Mouse (Mus musculus): ENCODE measurements around the gene Sec11a. TPM values are rescaled to one million over a fixed set of nuclear protein-coding genes. Genes with fewer than 3 reads are reported as not detected.

The Sec11a gene
- total and polyA plus RNA-seq, 3 experiments, result 7.7 to 472 (median 177) TPM

- Histone ChIP-seq H3K36me3 (replicated peaks) (peaks cover 70% of the 10 kb centered on the region), H3K9me3 (replicated peaks) (no peaks in the 10 kb centered on the region), H3K4me1 (ENCODE audit: insufficient read depth, low read depth, low read length) (peaks cover 40% of the 10 kb centered on the region), H3K4me3 (ENCODE audit: low read depth, low read length) (no peak overlapping the region), H3K27me3 (ENCODE audit: insufficient read depth, low read length) (no peaks in the 10 kb centered on the region)
- no peak for DNase-seq (ENCODE audit: low spot score)
- TF ChIP-seq CTCF (IDR thresholded peaks at IDR 0.05; ENCODE audit: low read depth, low read length) (no peak), POLR2AphosphoS5 (IDR thresholded peaks at IDR 0.05; ENCODE audit: insufficient replicate concordance, low read depth, low read length) (no peak), GATA2 (IDR thresholded peaks at IDR 0.05; ENCODE audit: borderline replicate concordance, low read depth, low read length) (no peak), TAL1 (conservative IDR thresholded peaks at IDR 0.05; ENCODE audit: low read depth, low read length) (no peak), GATA1 (IDR thresholded peaks at IDR 0.05; ENCODE audit: borderline replicate concordance, low read length) (no peak)
- no peak for ATAC-seq (ENCODE audit: extremely low read depth, insufficient number of reproducible peaks, low FRiP score, poor library complexity, severe bottlenecking)
Measured at GRCm38 (mm10) chr7:80935834-80936233, 11.7 kb downstream of the Sec11a start.

GRCm38 (mm10) chr7:80932777-80933176, 14.8 kb downstream of the Sec11a start:
- no peaks in the 10 kb centered on the region for H3K9me3 ChIP-seq (replicated peaks)
- no peak for ATAC-seq (ENCODE audit: extremely low read depth, insufficient number of reproducible peaks, low FRiP score, poor library complexity, severe bottlenecking)
- H3K36me3 ChIP-seq (replicated peaks), result peaks cover 72% of the 10 kb centered on the region
- no peak for TF ChIP-seq TAL1 (conservative IDR thresholded peaks at IDR 0.05; ENCODE audit: low read depth, low read length)
- TF ChIP-seq POLR2AphosphoS5 (IDR thresholded peaks at IDR 0.05; ENCODE audit: insufficient replicate concordance, low read depth, low read length), result no peak
- no peak for DNase-seq (ENCODE audit: low spot score)
- no peak overlapping the region for H3K4me3 ChIP-seq (ENCODE audit: low read depth, low read length)
- peaks cover 22% of the 10 kb centered on the region for H3K4me1 ChIP-seq (ENCODE audit: insufficient read depth, low read depth, low read length)
- no peaks in the 10 kb centered on the region for H3K27me3 ChIP-seq (ENCODE audit: insufficient read depth, low read length)

- ATAC-seq (ENCODE audit: extremely low read depth, insufficient number of reproducible peaks, low FRiP score, poor library complexity, severe bottlenecking), result no peak
- TF ChIP-seq GATA2 (IDR thresholded peaks at IDR 0.05; ENCODE audit: borderline replicate concordance, low read depth, low read length), result no peak
- TF ChIP-seq CTCF (IDR thresholded peaks at IDR 0.05; ENCODE audit: low read depth, low read length), result no peak
- no peak for TF ChIP-seq TAL1 (conservative IDR thresholded peaks at IDR 0.05; ENCODE audit: low read depth, low read length)
- no peak for TF ChIP-seq POLR2AphosphoS5 (IDR thresholded peaks at IDR 0.05; ENCODE audit: insufficient replicate concordance, low read depth, low read length)
- TF ChIP-seq GATA1 (IDR thresholded peaks at IDR 0.05; ENCODE audit: borderline replicate concordance, low read length), result no peak
Measured at GRCm38 (mm10) chr7:80931618-80932207, 15.9 kb downstream of the Sec11a start.

GRCm38 (mm10) chr7:80923165-80923564, 24.4 kb downstream of the Sec11a start:
- Histone ChIP-seq H3K4me1 (ENCODE audit: insufficient read depth, low read depth, low read length) (peaks cover 23% of the 10 kb centered on the region), H3K27me3 (ENCODE audit: insufficient read depth, low read length) (no peaks in the 10 kb centered on the region), H3K9me3 (replicated peaks) (no peaks in the 10 kb centered on the region), H3K36me3 (replicated peaks) (peaks cover 81% of the 10 kb centered on the region), H3K4me3 (ENCODE audit: low read depth, low read length) (no peak overlapping the region)
- ATAC-seq (ENCODE audit: extremely low read depth, insufficient number of reproducible peaks, low FRiP score, poor library complexity, severe bottlenecking), result no peak
- no peak for DNase-seq (ENCODE audit: low spot score)
- no peak for TF ChIP-seq GATA2 (IDR thresholded peaks at IDR 0.05; ENCODE audit: borderline replicate concordance, low read depth, low read length)
- no peak for TF ChIP-seq CTCF (IDR thresholded peaks at IDR 0.05; ENCODE audit: low read depth, low read length)
- TF ChIP-seq POLR2AphosphoS5 (IDR thresholded peaks at IDR 0.05; ENCODE audit: insufficient replicate concordance, low read depth, low read length), result no peak
- TF ChIP-seq GATA1 (IDR thresholded peaks at IDR 0.05; ENCODE audit: borderline replicate concordance, low read length), result no peak
- TF ChIP-seq TAL1 (conservative IDR thresholded peaks at IDR 0.05; ENCODE audit: low read depth, low read length), result no peak

More at GRCm38 (mm10) chr7:80931618-80932207, 15.9 kb downstream of the Sec11a start:
- Histone ChIP-seq H3K36me3 (replicated peaks) (peaks cover 77% of the 10 kb centered on the region), H3K4me3 (ENCODE audit: low read depth, low read length) (no peak overlapping the region), H3K27me3 (ENCODE audit: insufficient read depth, low read length) (no peaks in the 10 kb centered on the region), H3K4me1 (ENCODE audit: insufficient read depth, low read depth, low read length) (peaks cover 19% of the 10 kb centered on the region), H3K9me3 (replicated peaks) (no peaks in the 10 kb centered on the region)
- no peak for DNase-seq (ENCODE audit: low spot score)

- no peak for DNase-seq (ENCODE audit: low spot score)
- Histone ChIP-seq H3K36me3 (replicated peaks) (peaks cover 86% of the 10 kb centered on the region), H3K4me3 (ENCODE audit: low read depth, low read length) (no peak overlapping the region), H3K9me3 (replicated peaks) (no peaks in the 10 kb centered on the region), H3K4me1 (ENCODE audit: insufficient read depth, low read depth, low read length) (peaks cover 27% of the 10 kb centered on the region), H3K27me3 (ENCODE audit: insufficient read depth, low read length) (no peaks in the 10 kb centered on the region)
- ATAC-seq (ENCODE audit: extremely low read depth, insufficient number of reproducible peaks, low FRiP score, poor library complexity, severe bottlenecking), result no peak
- TF ChIP-seq POLR2AphosphoS5 (IDR thresholded peaks at IDR 0.05; ENCODE audit: insufficient replicate concordance, low read depth, low read length) (no peak), TAL1 (conservative IDR thresholded peaks at IDR 0.05; ENCODE audit: low read depth, low read length) (no peak), GATA2 (IDR thresholded peaks at IDR 0.05; ENCODE audit: borderline replicate concordance, low read depth, low read length) (no peak), GATA1 (IDR thresholded peaks at IDR 0.05; ENCODE audit: borderline replicate concordance, low read length) (no peak), CTCF (IDR thresholded peaks at IDR 0.05; ENCODE audit: low read depth, low read length) (no peak)
Measured at GRCm38 (mm10) chr7:80919647-80920008, 28.0 kb downstream of the Sec11a start.

GRCm38 (mm10) chr7:80918982-80919646, 28.5 kb downstream of the Sec11a start:
- peaks cover 28% of the 10 kb centered on the region for H3K4me1 ChIP-seq (ENCODE audit: insufficient read depth, low read depth, low read length)
- peak; percentile 54 for DNase-seq (ENCODE audit: low spot score)
- peak; percentile 81 for ATAC-seq (ENCODE audit: extremely low read depth, insufficient number of reproducible peaks, low FRiP score, poor library complexity, severe bottlenecking)
- no peaks in the 10 kb centered on the region for H3K9me3 ChIP-seq (replicated peaks)
- peak overlapping the region; percentile 45; the same call in 1 of the 2 replicates for H3K4me3 ChIP-seq (ENCODE audit: low read depth, low read length)
- H3K36me3 ChIP-seq (replicated peaks), result peaks cover 86% of the 10 kb centered on the region
- H3K27me3 ChIP-seq (ENCODE audit: insufficient read depth, low read length), result no peaks in the 10 kb centered on the region
- TF ChIP-seq CTCF (IDR thresholded peaks at IDR 0.05; ENCODE audit: low read depth, low read length) (no peak), GATA1 (IDR thresholded peaks at IDR 0.05; ENCODE audit: borderline replicate concordance, low read length) (no peak), TAL1 (conservative IDR thresholded peaks at IDR 0.05; ENCODE audit: low read depth, low read length) (no peak), GATA2 (IDR thresholded peaks at IDR 0.05; ENCODE audit: borderline replicate concordance, low read depth, low read length) (no peak), POLR2AphosphoS5 (IDR thresholded peaks at IDR 0.05; ENCODE audit: insufficient replicate concordance, low read depth, low read length) (no peak)

Measured in G1E (cell line).